Mouse (Mus musculus) testis, postnatal 10 days (tissue): ENCODE measurements around the gene Rpl26.

Source experiments
- DNase-seq: peaks from one replicate; pipeline ENCODE4 v3.0.0; 2021; ENCODE audit warnings: low spot score

The Rpl26 gene

GRCm38 (mm10) chr11:68901351-68902046, at the start of gene Rpl26:
Rpl26 (plus strand) TSS chr11:68901583.
- peak; percentile 98 for DNase-seq

- no peak for DNase-seq
These were observed 49.5 kb upstream of the Rpl26 start for GRCm38 (mm10) chr11:68851644-68852485.

- peak; percentile 80 for DNase-seq
These were observed 48.9 kb upstream of the Rpl26 start for GRCm38 (mm10) chr11:68852486-68852901.

- DNase-seq, result peak; percentile 99
These were observed 48.4 kb upstream of the Rpl26 start for GRCm38 (mm10) chr11:68852932-68853409.

- no peak for DNase-seq
These were observed 47.6 kb upstream of the Rpl26 start for GRCm38 (mm10) chr11:68853611-68854401.

- DNase-seq, result no peak
These were observed 46.8 kb upstream of the Rpl26 start for GRCm38 (mm10) chr11:68854621-68855020.

- no peak for DNase-seq
These were observed 44.1 kb upstream of the Rpl26 start for GRCm38 (mm10) chr11:68857329-68857728.

- no peak for DNase-seq
These were observed 41.3 kb upstream of the Rpl26 start for GRCm38 (mm10) chr11:68859943-68860593.

- no peak for DNase-seq
These were observed 39.1 kb upstream of the Rpl26 start for GRCm38 (mm10) chr11:68862260-68862659.

- no peak for DNase-seq
These were observed 37.7 kb upstream of the Rpl26 start for GRCm38 (mm10) chr11:68863631-68864091.

GRCm38 (mm10) chr11:68864544-68865189, 36.7 kb upstream of the Rpl26 start:
- peak; percentile 79 for DNase-seq

GRCm38 (mm10) chr11:68871277-68871676, 30.1 kb upstream of the Rpl26 start:
- DNase-seq, result no peak

GRCm38 (mm10) chr11:68871748-68872147, 29.6 kb upstream of the Rpl26 start, which contains the start of gene Ndel1:
Ndel1 (minus strand) TSS chr11:68871858.
- DNase-seq, result no peak

- peak; percentile 74 for DNase-seq
These were observed 26.5 kb upstream of the Rpl26 start for GRCm38 (mm10) chr11:68874841-68875240.

GRCm38 (mm10) chr11:68878811-68879210, 22.6 kb upstream of the Rpl26 start:
- no peak for DNase-seq

- peak; percentile 50 for DNase-seq
These were observed 19.3 kb upstream of the Rpl26 start for GRCm38 (mm10) chr11:68882107-68882506.

- no peak for DNase-seq
These were observed 17.5 kb upstream of the Rpl26 start for GRCm38 (mm10) chr11:68883843-68884242.

GRCm38 (mm10) chr11:68884368-68884767, 17.0 kb upstream of the Rpl26 start:
- DNase-seq, result no peak

GRCm38 (mm10) chr11:68886091-68886490, 15.3 kb upstream of the Rpl26 start:
- no peak for DNase-seq

GRCm38 (mm10) chr11:68888253-68888652, 13.1 kb upstream of the Rpl26 start, which contains the start of gene Rnf222:
Rnf222 (plus strand) TSS chr11:68888553.
- no peak for DNase-seq

GRCm38 (mm10) chr11:68888653-68889052, 12.7 kb upstream of the Rpl26 start:
- no peak for DNase-seq
